Mouse (Mus musculus) lung, adult 2 months (tissue): ENCODE measurements around the gene Cyfip2.

Source experiments
- CTCF ChIP-seq: fragments of 200-500 bp; IDR thresholded peaks from 2 replicates; pipeline ENCODE4 v1.5.1; 2011; ENCODE audit warnings: mild to moderate bottlenecking, low read length, control low read depth; ENCODE audit not compliant: insufficient read depth
- POLR2A ChIP-seq: fragments of 200-500 bp; IDR thresholded peaks from 2 replicates; pipeline ENCODE4 v1.6.1; 2011; ENCODE audit warnings: low read depth, mild to moderate bottlenecking, control low read depth, low read length, borderline replicate concordance; ENCODE audit errors: extremely low read depth

- TF ChIP-seq POLR2A (no peak), CTCF (no peak)
Measured at GRCm38 (mm10) chr11:46348416-46348815, 35.8 kb upstream of the Cyfip2 start.
